Mouse (Mus musculus): Measurements from ENCODE around the gene Gsdmc3.
"Not testable (repeated sequence)": the region's sequence is repeated elsewhere in the genome, so short reads cannot be mapped to it uniquely, and the experiment has no call there.

Gsdmc3 gene

DNA sequence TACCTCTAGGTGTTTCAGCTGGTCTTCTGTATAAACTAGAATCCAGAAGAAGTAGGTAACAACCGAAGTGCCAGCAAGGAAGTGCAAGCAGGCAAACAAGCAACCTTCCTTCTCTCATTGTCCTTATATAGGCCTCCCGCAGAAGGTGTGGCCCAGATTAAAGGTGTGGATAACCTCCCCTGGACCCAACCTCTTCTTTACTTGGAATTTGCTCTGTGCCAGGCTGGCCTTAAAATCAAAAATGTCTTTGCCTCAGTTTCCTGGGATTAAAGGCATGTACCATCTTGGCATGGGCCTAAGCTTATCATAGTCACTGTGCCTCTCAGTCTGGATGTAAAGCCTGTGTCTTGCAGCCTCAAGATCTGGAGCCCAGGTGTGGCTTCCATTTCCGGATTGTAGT, at the start of gene Gsdmc3:
Gene Gsdmc3, minus strand, starts transcription at position 101 of the 400 bp plus-strand sequence.
- not testable (repeated sequence) for DNase-seq

DNA sequence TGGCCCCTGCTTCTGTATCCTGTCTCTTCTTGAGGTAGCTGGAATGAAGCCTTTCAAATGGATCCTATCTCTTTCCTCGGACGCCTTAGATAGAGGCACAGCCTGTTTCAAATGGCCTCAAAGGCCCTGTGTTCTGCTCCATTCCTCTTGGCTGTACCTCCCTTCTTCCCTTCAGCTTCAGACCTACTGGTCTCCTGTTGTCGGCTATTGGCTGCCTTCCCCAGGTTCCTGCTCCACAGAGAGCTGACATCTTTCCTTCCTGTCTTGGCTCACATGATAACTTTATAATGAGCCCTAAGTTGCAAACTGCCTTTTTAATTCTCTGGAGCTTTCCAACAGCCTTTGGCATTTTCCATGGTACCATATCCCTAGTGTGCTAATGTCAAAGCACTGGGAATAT, 47.8 kb upstream of the Gsdmc3 start:
- peak in 1 of 2 experiments; percentile 30 for DNase-seq

DNA sequence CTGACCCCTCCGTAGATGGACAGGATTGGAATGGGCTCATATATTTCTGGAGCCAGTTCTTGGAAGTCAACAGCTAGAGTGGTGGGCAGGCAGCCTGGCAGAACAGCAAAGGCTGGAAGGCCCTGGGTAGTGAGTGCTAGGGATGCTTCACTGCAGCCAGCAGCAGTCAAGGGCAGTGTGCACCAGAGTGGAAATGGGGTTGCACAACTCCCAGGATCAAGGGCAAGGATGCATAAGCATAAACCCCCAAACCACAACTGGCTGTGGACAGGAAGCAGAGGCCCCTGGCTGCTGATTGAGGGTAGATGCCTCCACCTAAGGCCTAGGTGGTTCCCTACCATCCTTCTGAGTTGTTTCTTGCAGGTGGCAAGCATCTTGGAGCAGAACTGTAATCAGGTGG, 46.1 kb upstream of the Gsdmc3 start:
- no peak for DNase-seq

DNA sequence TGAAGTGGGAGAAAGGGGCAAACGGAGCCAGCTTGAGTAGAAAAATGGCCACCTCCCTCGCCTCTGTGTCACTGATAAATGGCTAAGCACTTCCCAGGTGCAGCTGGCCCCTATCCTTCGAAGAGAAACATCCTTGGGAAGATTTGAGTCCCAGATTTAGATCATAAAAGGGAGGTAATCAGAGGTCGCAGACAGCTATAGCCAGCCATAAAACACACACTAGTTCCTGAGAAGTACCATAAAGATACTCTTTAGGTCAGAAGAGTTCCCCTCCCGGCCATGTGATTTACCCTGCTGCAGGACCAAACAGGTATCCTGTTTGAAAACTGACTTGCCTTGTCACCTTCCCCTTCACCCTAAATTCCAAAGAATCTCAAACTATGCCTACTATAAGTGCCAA, 43.3 kb upstream of the Gsdmc3 start:
- DNase-seq: not testable (repeated sequence)

DNA sequence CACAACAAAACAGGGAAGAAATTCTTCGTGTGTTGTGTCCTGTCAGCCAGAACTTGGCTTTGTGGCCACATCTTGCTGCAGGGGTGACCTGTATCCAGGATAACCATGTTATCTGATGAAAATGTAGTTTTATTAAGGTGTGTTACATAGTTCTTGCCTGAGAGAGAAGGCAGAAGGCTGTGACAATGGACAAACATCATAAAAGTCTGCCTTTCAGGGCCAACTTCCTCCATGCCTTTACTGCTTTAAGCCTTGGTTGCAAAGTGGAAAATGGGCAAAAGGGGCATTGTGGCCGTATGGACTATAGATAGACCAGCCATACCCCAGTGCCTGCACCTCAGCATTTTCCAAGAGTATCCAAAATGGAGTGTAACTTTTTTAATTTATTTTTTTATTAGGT, 41.4 kb upstream of the Gsdmc3 start:
- DNase-seq: not testable (repeated sequence)

DNA sequence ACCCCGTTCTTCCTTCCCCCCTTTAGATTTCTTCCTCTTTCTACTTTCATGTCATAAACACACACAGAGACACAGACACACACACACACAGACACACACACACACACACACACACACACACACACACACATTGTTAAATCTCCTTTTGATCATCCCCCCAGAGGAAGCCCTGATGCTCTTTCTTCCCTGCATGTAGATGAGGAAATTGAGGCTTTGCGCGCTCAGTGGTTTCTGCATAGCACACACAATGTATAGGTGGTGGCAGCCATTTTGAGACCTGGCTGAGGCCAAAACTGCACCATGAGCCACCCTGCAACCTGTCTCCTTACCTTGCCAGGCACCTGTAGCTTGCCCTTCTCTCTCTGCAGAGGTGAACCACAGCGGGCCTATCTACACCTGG, 38.2 kb upstream of the Gsdmc3 start:
- DNase-seq: not testable (repeated sequence)

DNA sequence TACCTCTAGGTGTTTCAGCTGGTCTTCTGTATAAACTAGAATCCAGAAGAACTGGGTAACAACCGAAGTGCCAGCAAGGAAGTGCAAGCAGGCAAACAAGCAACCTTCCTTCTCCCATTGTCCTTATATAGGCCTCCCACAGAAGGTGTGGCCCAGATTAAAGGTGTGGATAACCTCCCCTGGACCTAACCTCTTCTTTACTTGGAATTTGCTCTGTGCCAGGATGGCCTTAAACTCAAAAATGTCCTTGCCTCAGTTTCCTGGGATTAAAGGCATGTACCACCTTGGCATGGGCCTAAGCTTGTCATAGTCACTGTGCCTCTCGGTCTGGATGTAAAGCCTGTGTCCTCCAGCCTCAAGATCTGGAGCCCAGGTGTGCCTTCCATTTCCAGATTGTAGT, 33.8 kb upstream of the Gsdmc3 start, which contains the start of gene Gsdmc4:
Gene Gsdmc4, minus strand, starts transcription at position 101 of the 400 bp plus-strand sequence.
- not testable (repeated sequence) for DNase-seq

DNA sequence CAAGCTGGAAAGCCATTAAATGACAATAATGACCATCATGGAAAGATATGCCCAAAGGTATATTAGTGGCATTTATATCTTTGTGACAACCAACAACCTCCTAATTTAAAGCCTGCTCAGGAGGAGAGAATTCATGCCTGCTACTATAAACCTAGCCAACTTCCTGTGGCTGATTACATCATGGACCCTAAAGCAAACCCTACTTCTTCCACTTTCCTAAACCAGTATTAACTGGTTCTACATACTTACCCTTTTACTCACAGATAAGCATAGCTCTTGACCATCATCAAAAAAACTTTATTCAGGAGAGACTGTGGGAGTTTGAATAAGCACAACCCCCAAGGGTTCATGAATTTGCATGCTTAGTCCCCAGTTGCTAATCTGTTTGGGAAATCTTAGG, 31.5 kb upstream of the Gsdmc3 start:
- not testable (repeated sequence) for DNase-seq

DNA sequence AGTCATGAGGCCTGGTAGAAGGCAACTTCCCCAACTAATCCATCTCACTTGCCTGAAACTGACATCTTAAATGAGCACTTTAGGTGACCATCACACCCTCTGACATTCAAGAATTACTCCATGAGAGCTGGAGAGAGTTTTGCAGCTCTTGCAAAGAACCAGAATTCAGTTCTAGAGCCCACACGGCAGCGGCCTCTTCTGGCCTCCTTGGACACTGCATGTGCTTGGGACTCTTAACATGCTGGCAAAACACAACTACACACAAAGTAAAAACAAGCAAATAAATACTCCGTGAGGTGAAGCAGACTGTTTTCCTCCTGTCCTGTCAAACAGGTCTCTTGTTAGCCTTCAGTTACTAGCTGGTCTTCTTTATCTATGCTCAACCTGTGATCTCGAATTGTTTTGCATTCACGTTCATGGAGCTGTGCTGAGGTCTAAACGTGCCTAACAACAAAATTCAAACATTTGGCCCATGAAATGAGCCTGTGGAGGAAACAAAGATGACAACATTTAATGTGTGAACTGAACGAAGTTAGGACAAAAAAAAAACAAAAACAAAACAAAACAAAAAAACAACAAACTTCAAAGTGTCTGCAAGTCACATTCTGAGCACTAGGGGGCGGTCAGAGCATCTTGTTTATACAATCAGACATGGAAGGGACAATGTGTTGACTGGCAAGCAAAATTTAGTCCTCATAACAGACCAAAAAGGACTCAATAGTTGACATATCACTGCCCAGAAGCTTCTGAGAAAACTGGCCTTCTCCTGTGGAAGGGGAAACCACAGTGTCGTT, 17.4 kb upstream of the Gsdmc3 start:
- DNase-seq: peak; percentile 36 to 39

DNA sequence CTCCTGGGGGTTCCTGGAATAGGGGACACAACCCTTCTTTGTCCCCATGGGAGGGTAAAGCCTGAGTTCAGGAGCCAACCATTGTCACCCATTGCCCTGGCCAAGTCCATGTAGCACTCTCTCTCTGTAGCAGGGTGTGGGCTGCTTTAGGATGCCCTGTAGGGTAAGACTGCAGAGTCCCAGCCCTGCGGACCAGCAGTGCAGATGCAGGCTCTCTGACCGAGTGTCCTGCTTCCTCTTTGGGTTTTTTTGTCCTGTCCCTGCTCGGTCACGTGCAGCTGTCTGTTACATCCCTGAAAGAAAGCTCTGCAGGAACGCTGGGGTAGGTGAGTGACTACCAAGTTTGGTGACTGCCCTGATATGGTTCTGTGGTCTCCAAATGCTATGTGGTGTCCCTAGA, 10.1 kb upstream of the Gsdmc3 start:
- DNase-seq: not testable (repeated sequence)

DNA sequence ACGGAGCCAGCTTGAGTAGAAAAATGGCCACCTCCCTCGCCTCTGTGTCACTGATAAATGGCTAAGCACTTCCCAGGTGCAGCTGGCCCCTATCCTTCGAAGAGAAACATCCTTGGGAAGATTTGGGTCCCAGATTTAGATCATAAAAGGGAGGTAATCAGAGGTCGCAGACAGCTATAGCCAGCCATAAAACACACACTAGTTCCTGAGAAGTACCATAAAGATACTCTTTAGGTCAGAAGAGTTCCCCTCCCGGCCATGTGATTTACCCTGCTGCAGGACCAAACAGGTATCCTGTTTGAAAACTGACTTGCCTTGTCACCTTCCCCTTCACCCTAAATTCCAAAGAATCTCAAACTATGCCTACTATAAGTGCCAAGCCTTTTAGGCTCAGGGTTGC, 9.6 kb upstream of the Gsdmc3 start:
- not testable (repeated sequence) for DNase-seq

DNA sequence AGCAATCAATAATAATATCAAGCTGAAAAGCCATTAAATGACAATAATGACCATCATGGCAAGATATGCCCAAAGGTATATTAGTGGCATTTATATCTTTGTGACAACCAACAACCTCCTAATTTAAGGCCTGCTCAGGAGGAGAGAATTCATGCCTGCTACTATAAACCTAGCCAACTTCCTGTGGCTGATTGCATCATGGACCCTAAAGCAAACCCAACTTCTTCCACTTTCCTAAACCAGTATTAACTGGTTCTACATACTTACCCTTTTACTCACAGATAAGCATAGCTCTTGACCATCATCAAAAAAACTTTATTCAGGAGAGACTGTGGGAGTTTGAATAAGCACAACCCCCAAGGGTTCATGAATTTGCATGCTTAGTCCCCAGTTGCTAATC, 2.2 kb downstream of the Gsdmc3 start:
- not testable (repeated sequence) for DNase-seq

DNA sequence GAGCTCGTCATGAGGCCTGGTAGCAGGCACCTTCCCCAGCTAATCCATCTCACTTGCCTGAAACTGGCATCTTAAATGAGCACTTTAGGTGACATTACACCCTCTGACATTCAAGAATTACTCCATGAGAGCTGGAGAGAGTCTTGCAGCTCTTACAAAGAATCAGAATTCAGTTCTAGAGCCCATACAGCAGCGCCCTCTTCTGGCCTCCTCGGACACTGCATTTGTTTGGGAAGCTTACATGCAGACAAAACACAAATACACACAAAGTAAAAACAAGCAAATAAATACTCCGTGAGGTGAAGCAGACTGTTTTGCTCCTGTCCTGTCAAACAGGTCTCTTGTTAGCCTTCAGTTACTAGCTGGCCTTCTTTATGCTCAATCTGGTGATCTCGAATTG, 16.4 kb downstream of the Gsdmc3 start:
- DNase-seq: peak; percentile 9 to 16

Measured in cerebellum, postnatal 10 days (tissue).